ENCODE assay signal across 11 mouse cellular contexts in genomic region chr7:98783521-98783920, GRCm38 (mm10). TPM values are rescaled to one million over a fixed set of nuclear protein-coding genes. Genes with fewer than 3 reads are reported as not detected.
A peak's percentile ranks its signal among the peaks of the same experiment; 100 is the strongest.
DNase-seq lines count a peak whose midpoint lies in the region; ATAC-seq lines count a peak whose summit lies in the region.
"Had no signal": no experiment of that assay in that cellular context is flagged by ENCODE, and none has a peak within 500 bp of the region (broad histone marks: within the 10 kb centered on the region; RNA-seq: fewer than 3 reads in every experiment).

No protein-coding gene starts in this region.

- H3K4me3 ChIP-seq in heart, embryonic 13.5 days: no peak overlapping the region
- no peak overlapping the region for H3K4me3 ChIP-seq in neural tube, embryonic 12.5 days
- no peak overlapping the region for H3K4me3 ChIP-seq in limb, embryonic 12.5 days (replicated peaks)
- H3K4me3 ChIP-seq: layer of hippocampus, adult 2 months had no signal

- intact Hi-C loops in heart, postnatal 10 days (cut with DNase I): no loop called here

- peaks cover 49% of the 10 kb centered on the region for H3K4me1 ChIP-seq in heart, embryonic 13.5 days
- peaks cover 22% of the 10 kb centered on the region for H3K4me1 ChIP-seq in neural tube, embryonic 12.5 days
- peaks cover 52% of the 10 kb centered on the region for H3K4me1 ChIP-seq in limb, embryonic 12.5 days (replicated peaks)

- 46% methylated on average over 5 of the region's 5 CpGs for WGBS in heart, embryonic 13.5 days
- WGBS in neural tube, embryonic 12.5 days: 57% methylated on average over 5 of the region's 5 CpGs
- WGBS in limb, embryonic 12.5 days: 67% methylated on average over 5 of the region's 5 CpGs

- peak overlapping the region; percentile 49 for H3K4me2 ChIP-seq in heart, embryonic 13.5 days
- H3K4me2 ChIP-seq in neural tube, embryonic 12.5 days (replicated peaks): no peak overlapping the region
- no peak overlapping the region for H3K4me2 ChIP-seq in limb, embryonic 12.5 days

- no peaks in the 10 kb centered on the region for H3K9me3 ChIP-seq in heart, embryonic 13.5 days
- H3K9me3 ChIP-seq in neural tube, embryonic 12.5 days: no peaks in the 10 kb centered on the region
- H3K9me3 ChIP-seq in limb, embryonic 12.5 days: no peaks in the 10 kb centered on the region

- H3K27ac ChIP-seq in heart, embryonic 13.5 days (replicated peaks): peak overlapping the region; percentile 88
- H3K27ac ChIP-seq in neural tube, embryonic 12.5 days: 0 out of 2 replicates have a peak overlapping the region, but pooled peaks have one; percentile 20
- peak overlapping the region; percentile 83 for H3K27ac ChIP-seq in limb, embryonic 12.5 days
- H3K27ac ChIP-seq: layer of hippocampus, adult 2 months; macrophage had no signal

- no peak for ATAC-seq in heart, embryonic 13.5 days (ENCODE audit: extremely low read depth, insufficient number of reproducible peaks, low FRiP score, low TSS enrichment)
- ATAC-seq in neural tube, embryonic 12.5 days (ENCODE audit: low FRiP score, low read depth): no peak
- ATAC-seq in limb, embryonic 12.5 days (ENCODE audit: insufficient number of reproducible peaks, insufficient read depth, low FRiP score, low TSS enrichment, low read depth): no peak

- no peaks in the 10 kb centered on the region for H3K36me3 ChIP-seq in heart, embryonic 13.5 days
- no peaks in the 10 kb centered on the region for H3K36me3 ChIP-seq in neural tube, embryonic 12.5 days
- no peaks in the 10 kb centered on the region for H3K36me3 ChIP-seq in limb, embryonic 12.5 days

- peak overlapping the region; percentile 50; the same call in 1 of the 2 replicates for H3K9ac ChIP-seq in heart, embryonic 13.5 days
- H3K9ac ChIP-seq in neural tube, embryonic 12.5 days: no peak overlapping the region
- no peak overlapping the region for H3K9ac ChIP-seq in limb, embryonic 12.5 days (replicated peaks)

- no peaks in the 10 kb centered on the region for H3K27me3 ChIP-seq in heart, embryonic 13.5 days (replicated peaks)
- H3K27me3 ChIP-seq in neural tube, embryonic 12.5 days (replicated peaks): no peaks in the 10 kb centered on the region
- H3K27me3 ChIP-seq in limb, embryonic 12.5 days: peaks cover 26% of the 10 kb centered on the region

- no peak for DNase-seq in heart, postnatal 10 days
- DNase-seq in neural tube, embryonic 10.5 days (ENCODE audit: extremely low spot score, low spot score): no peak
- DNase-seq in frontal cortex, adult 2 months (ENCODE audit: extremely low spot score in 1 of 2, low spot score in 1 of 2): no peak
- DNase-seq in spleen, adult 12 weeks (ENCODE audit: low spot score): no peak
- no peak for DNase-seq in ovary, adult 18-20 months (ENCODE audit: low spot score)

RNA-seq across cellular contexts. Expression of gene Wnt11, which starts 51.4 kb away (rescaled TPM):
- 15.8 and 17.4 TPM in 2 replicates for polyA plus RNA-seq in heart, embryonic 13.5 days (2015; fragmentation: Nextera tagmentation; extraction: Ambion mirVana)
- total RNA-seq in heart, postnatal 10 days (2021): 1 to 10 TPM; 2.5 to 2.6 TPM
- polyA plus RNA-seq in neural tube, embryonic 12.5 days (2016; fragmentation: Nextera tagmentation; extraction: Ambion mirVana): 7.2 and 9.4 TPM in 2 replicates
- 44.4 and 67.0 TPM in 2 replicates for polyA plus RNA-seq in limb, embryonic 12.5 days (2016; fragmentation: Nextera tagmentation; extraction: Ambion mirVana)
- polyA plus RNA-seq in frontal cortex, adult 2 months (2012; rRNA removed): 0.82 and 0.90 TPM in 2 replicates
- total RNA-seq: granulocyte monocyte progenitor cell, adult 5-6 weeks had no signal
- polyA plus RNA-seq: macrophage had no signal

Comparison
In these comparisons a context has a peak if more than half of its experiments do, and no peak if none do; other contexts are left out.
1. H3K27ac ChIP-seq: peak in every context shown above with its lines; median percentile 88 in heart, embryonic 13.5 days; 83 in limb, embryonic 12.5 days; 20 in neural tube, embryonic 12.5 days.